Mouse (Mus musculus): ENCODE results near the gene Nosip. TPM values are rescaled to one million over a fixed set of nuclear protein-coding genes. Genes with fewer than 3 reads are reported as not detected.

Nosip gene
- polyA plus RNA-seq, 1 experiment from 2014 or later, result 65.1 TPM

GRCm38 (mm10) chr7:45076501-45076900 lies 14.3 kb downstream of the Nosip start:
- Histone ChIP-seq H3K9me3 (ENCODE audit: control insufficient read depth, low read length) (no peaks in the 10 kb centered on the region), H3K4me2 (ENCODE audit: low read depth) (no peak overlapping the region), H3K27ac (ENCODE audit: low read depth, low read length) (no peak overlapping the region), H3K4me3 (ENCODE audit: low read depth, low read length) (no peak overlapping the region), H3K9ac (ENCODE audit: low read length) (no peak overlapping the region), H3K4me1 (ENCODE audit: control insufficient read depth, insufficient read depth, low read length) (no peaks in the 10 kb centered on the region), H3K27me3 (ENCODE audit: control insufficient read depth, insufficient read depth, low read length) (no peaks in the 10 kb centered on the region), H3K36me3 (ENCODE audit: control insufficient read depth, insufficient read depth, low read length) (no peaks in the 10 kb centered on the region; the same call in 1 of the 2 replicates)
- WGBS, result 91% methylated on average over 30 of the region's 30 CpGs
- ATAC-seq (ENCODE audit: insufficient read depth, low FRiP score, low TSS enrichment) (no peak), DNase-seq (ENCODE audit: low spot score) (no peak)

- Histone ChIP-seq H3K4me1 (ENCODE audit: control insufficient read depth, insufficient read depth, low read length) (no peaks in the 10 kb centered on the region), H3K36me3 (ENCODE audit: control insufficient read depth, insufficient read depth, low read length) (no peaks in the 10 kb centered on the region; the same call in 1 of the 2 replicates), H3K4me3 (ENCODE audit: low read depth, low read length) (no peak overlapping the region), H3K9me3 (ENCODE audit: control insufficient read depth, low read length) (no peaks in the 10 kb centered on the region), H3K4me2 (ENCODE audit: low read depth) (no peak overlapping the region), H3K9ac (ENCODE audit: low read length) (no peak overlapping the region), H3K27me3 (ENCODE audit: control insufficient read depth, insufficient read depth, low read length) (no peaks in the 10 kb centered on the region), H3K27ac (ENCODE audit: low read depth, low read length) (no peak overlapping the region)
- ATAC-seq (ENCODE audit: insufficient read depth, low FRiP score, low TSS enrichment), result no peak
- no peak for DNase-seq (ENCODE audit: low spot score)
- 86% methylated on average over 14 of the region's 14 CpGs for WGBS
Observed at GRCm38 (mm10) chr7:45077322-45077721, 15.1 kb downstream of the Nosip start.

DNA sequence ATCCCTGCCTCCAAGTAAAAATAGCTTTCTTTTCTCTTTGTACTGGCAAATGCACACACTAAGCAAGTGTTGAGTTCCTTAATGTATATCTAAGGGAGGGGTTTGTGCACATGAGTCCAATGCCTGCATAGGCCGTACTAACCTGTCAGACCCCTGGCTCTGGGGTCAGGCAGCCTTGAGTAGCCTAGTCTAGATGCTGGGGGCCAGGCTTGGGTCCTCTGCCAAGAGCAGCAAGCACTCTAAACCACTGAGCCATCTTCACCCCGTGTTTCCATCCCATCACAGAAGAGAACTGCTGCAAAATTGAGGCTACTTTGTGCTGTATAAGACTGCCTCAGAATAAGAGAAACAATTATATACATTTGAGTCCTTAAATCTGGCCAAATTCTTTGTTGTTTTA lies 15.6 kb downstream of the Nosip start:
- no peaks in the 10 kb centered on the region for H3K27me3 ChIP-seq (ENCODE audit: control insufficient read depth, insufficient read depth, low read length)
- H3K36me3 ChIP-seq (ENCODE audit: control insufficient read depth, insufficient read depth, low read length), result peaks cover 5% of the 10 kb centered on the region; the same call in 1 of the 2 replicates
- no peaks in the 10 kb centered on the region for H3K9me3 ChIP-seq (ENCODE audit: control insufficient read depth, low read length)
- 95% methylated on average over 2 of the region's 2 CpGs for WGBS
- no peak overlapping the region for H3K9ac ChIP-seq (ENCODE audit: low read length)
- no peak overlapping the region for H3K27ac ChIP-seq (ENCODE audit: low read depth, low read length)
- H3K4me1 ChIP-seq (ENCODE audit: control insufficient read depth, insufficient read depth, low read length), result no peaks in the 10 kb centered on the region
- no peak overlapping the region for H3K4me3 ChIP-seq (ENCODE audit: low read depth, low read length)
- H3K4me2 ChIP-seq (ENCODE audit: low read depth), result no peak overlapping the region
- DNase-seq (ENCODE audit: low spot score) (no peak), ATAC-seq (ENCODE audit: insufficient read depth, low FRiP score, low TSS enrichment) (no peak)

DNA sequence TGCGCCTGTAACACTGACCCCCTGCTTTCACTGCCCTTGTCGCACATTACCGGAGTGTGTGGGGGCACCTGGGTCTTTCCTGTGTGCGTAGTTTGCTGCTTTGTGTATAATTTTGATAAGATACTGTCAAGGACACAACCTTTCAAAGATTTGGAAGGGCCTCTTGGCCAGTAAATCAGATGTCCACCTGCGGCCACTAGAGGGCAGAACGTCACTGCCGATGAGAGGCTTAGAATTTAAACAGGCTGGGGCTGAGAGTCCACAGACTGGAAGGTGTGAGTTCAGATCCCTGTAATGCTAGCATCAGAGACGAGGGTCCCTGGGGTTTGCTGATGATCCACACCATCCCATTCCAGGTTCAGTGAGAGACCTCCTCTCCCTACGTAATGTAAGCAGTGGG lies 16.3 kb downstream of the Nosip start:
- no peak for ATAC-seq (ENCODE audit: insufficient read depth, low FRiP score, low TSS enrichment)
- peaks cover 8% of the 10 kb centered on the region; the same call in 1 of the 2 replicates for H3K36me3 ChIP-seq (ENCODE audit: control insufficient read depth, insufficient read depth, low read length)

GRCm38 (mm10) chr7:45079856-45080255 lies 17.6 kb downstream of the Nosip start:
- DNase-seq (ENCODE audit: low spot score) (peak; percentile 92), ATAC-seq (ENCODE audit: insufficient read depth, low FRiP score, low TSS enrichment) (peak; percentile 18; the same call in 1 of the 2 replicates)
- Histone ChIP-seq H3K27ac (ENCODE audit: low read depth, low read length) (no peak overlapping the region), H3K27me3 (ENCODE audit: control insufficient read depth, insufficient read depth, low read length) (no peaks in the 10 kb centered on the region), H3K9me3 (ENCODE audit: control insufficient read depth, low read length) (no peaks in the 10 kb centered on the region), H3K9ac (ENCODE audit: low read length) (no peak overlapping the region), H3K4me2 (ENCODE audit: low read depth) (no peak overlapping the region), H3K4me3 (ENCODE audit: low read depth, low read length) (no peak overlapping the region), H3K4me1 (ENCODE audit: control insufficient read depth, insufficient read depth, low read length) (no peaks in the 10 kb centered on the region), H3K36me3 (ENCODE audit: control insufficient read depth, insufficient read depth, low read length) (peaks cover 8% of the 10 kb centered on the region; the same call in 1 of the 2 replicates)
- 2% methylated on average over 10 of the region's 10 CpGs for WGBS

More for the DNA sequence above, 16.3 kb downstream of the Nosip start:
- H3K9me3 ChIP-seq (ENCODE audit: control insufficient read depth, low read length), result no peaks in the 10 kb centered on the region
- H3K27me3 ChIP-seq (ENCODE audit: control insufficient read depth, insufficient read depth, low read length), result no peaks in the 10 kb centered on the region
- no peak overlapping the region for H3K27ac ChIP-seq (ENCODE audit: low read depth, low read length)
- WGBS, result 35% methylated on average over 9 of the region's 9 CpGs
- no peak overlapping the region for H3K4me3 ChIP-seq (ENCODE audit: low read depth, low read length)
- DNase-seq (ENCODE audit: low spot score), result peak; percentile 83
- H3K9ac ChIP-seq (ENCODE audit: low read length), result no peak overlapping the region
- H3K4me1 ChIP-seq (ENCODE audit: control insufficient read depth, insufficient read depth, low read length), result no peaks in the 10 kb centered on the region
- no peak overlapping the region for H3K4me2 ChIP-seq (ENCODE audit: low read depth)

DNA sequence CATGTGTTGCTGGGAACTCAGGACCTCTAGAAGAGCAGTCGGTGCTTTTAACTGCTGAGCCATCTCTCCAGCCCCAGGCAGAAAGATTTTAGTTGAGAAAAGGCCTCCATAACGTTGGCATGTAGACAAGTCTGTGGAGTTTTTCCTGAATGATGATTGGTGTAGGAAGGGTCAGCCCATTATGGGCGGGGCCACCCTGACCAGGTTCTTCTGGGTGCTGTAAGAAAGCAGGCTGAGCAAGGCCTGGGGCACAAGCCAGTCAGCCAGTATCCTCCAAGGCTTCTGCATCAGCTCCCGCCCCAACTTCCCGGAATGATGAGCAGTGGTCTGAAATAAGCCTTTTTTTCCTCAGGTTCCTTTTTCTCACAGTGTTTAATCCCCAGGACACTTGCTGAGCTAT lies 18.8 kb downstream of the Nosip start:
- 51% methylated on average over 5 of the region's 5 CpGs for WGBS
- Histone ChIP-seq H3K27ac (ENCODE audit: low read depth, low read length) (no peak overlapping the region), H3K9me3 (ENCODE audit: control insufficient read depth, low read length) (no peaks in the 10 kb centered on the region), H3K4me3 (ENCODE audit: low read depth, low read length) (no peak overlapping the region), H3K36me3 (ENCODE audit: control insufficient read depth, insufficient read depth, low read length) (peaks cover 10% of the 10 kb centered on the region; the same call in 1 of the 2 replicates), H3K9ac (ENCODE audit: low read length) (no peak overlapping the region), H3K4me1 (ENCODE audit: control insufficient read depth, insufficient read depth, low read length) (no peaks in the 10 kb centered on the region), H3K27me3 (ENCODE audit: control insufficient read depth, insufficient read depth, low read length) (no peaks in the 10 kb centered on the region), H3K4me2 (ENCODE audit: low read depth) (no peak overlapping the region)
- no peak for DNase-seq (ENCODE audit: low spot score)
- ATAC-seq (ENCODE audit: insufficient read depth, low FRiP score, low TSS enrichment), result no peak

GRCm38 (mm10) chr7:45082401-45083299 lies 20.4 kb downstream of the Nosip start:
- Histone ChIP-seq H3K4me1 (ENCODE audit: control insufficient read depth, insufficient read depth, low read length) (no peaks in the 10 kb centered on the region), H3K9me3 (ENCODE audit: control insufficient read depth, low read length) (no peaks in the 10 kb centered on the region), H3K36me3 (ENCODE audit: control insufficient read depth, insufficient read depth, low read length) (peaks cover 16% of the 10 kb centered on the region), H3K27ac (ENCODE audit: low read depth, low read length) (peak overlapping the region; percentile 14; the same call in 1 of the 2 replicates), H3K27me3 (ENCODE audit: control insufficient read depth, insufficient read depth, low read length) (no peaks in the 10 kb centered on the region), H3K4me2 (ENCODE audit: low read depth) (no peak overlapping the region; the same call in 1 of the 2 replicates), H3K4me3 (ENCODE audit: low read depth, low read length) (no peak overlapping the region), H3K9ac (ENCODE audit: low read length) (no peak overlapping the region; the same call in 1 of the 2 replicates)
- WGBS, result 60% methylated on average over 25 of the region's 25 CpGs
- ATAC-seq (ENCODE audit: insufficient read depth, low FRiP score, low TSS enrichment) (no peak), DNase-seq (ENCODE audit: low spot score) (peak; percentile 41)

GRCm38 (mm10) chr7:45083300-45083890 lies 21.2 kb downstream of the Nosip start:
- 83% methylated on average over 22 of the region's 22 CpGs for WGBS
- Histone ChIP-seq H3K4me1 (ENCODE audit: control insufficient read depth, insufficient read depth, low read length) (no peaks in the 10 kb centered on the region), H3K4me2 (ENCODE audit: low read depth) (no peak overlapping the region), H3K36me3 (ENCODE audit: control insufficient read depth, insufficient read depth, low read length) (peaks cover 16% of the 10 kb centered on the region), H3K27me3 (ENCODE audit: control insufficient read depth, insufficient read depth, low read length) (no peaks in the 10 kb centered on the region), H3K9ac (ENCODE audit: low read length) (no peak overlapping the region), H3K9me3 (ENCODE audit: control insufficient read depth, low read length) (no peaks in the 10 kb centered on the region), H3K27ac (ENCODE audit: low read depth, low read length) (no peak overlapping the region), H3K4me3 (ENCODE audit: low read depth, low read length) (no peak overlapping the region)
- ATAC-seq (ENCODE audit: insufficient read depth, low FRiP score, low TSS enrichment), result no peak
- DNase-seq (ENCODE audit: low spot score), result no peak
